Mouse (Mus musculus) kidney, adult 2 months (tissue): ENCODE data around the gene Alas2. TPM values are rescaled to one million over a fixed set of nuclear protein-coding genes. Genes with fewer than 3 reads are reported as not detected.

ENCODE experiments used
- DNase-seq: peaks from one replicate; pipeline ENCODE4 v3.0.0; 2021
- H3K27ac ChIP-seq: fragments of 200-500 bp; 2 replicates; pipeline ENCODE4 v1.5.1; 2012; ENCODE audit warnings: low read depth, low read length, control low read depth, inconsistent platforms; ENCODE audit not compliant: insufficient read depth
- H3K27me3 ChIP-seq: fragments of 200-500 bp; replicated peaks from 2 replicates; pipeline ENCODE4 v1.6.1; 2012; ENCODE audit warnings: mild to moderate bottlenecking, moderate library complexity, low read length, inconsistent platforms; ENCODE audit not compliant: control insufficient read depth, insufficient read depth
- H3K36me3 ChIP-seq: fragments of 200-500 bp; 2 replicates; pipeline ENCODE4 v1.6.1; 2012; ENCODE audit warnings: mild to moderate bottlenecking, moderate library complexity, low read length, inconsistent platforms; ENCODE audit not compliant: control insufficient read depth, insufficient read depth
- H3K4me1 ChIP-seq: fragments of 200-500 bp; 2 replicates; pipeline ENCODE4 v1.6.1; 2011; ENCODE audit warnings: low read length; ENCODE audit not compliant: control insufficient read depth, insufficient read depth
- H3K4me3 ChIP-seq: fragments of 200-500 bp; 2 replicates; pipeline ENCODE4 v1.5.1; 2011; ENCODE audit warnings: mild to moderate bottlenecking, low read depth, low read length, control low read depth; ENCODE audit not compliant: insufficient read depth
- CTCF ChIP-seq: fragments of 200-500 bp; conservative IDR thresholded peaks from 2 replicates; pipeline ENCODE4 v1.5.1; 2011; ENCODE audit warnings: low read depth, mild to moderate bottlenecking, control low read depth, low read length, moderate library complexity, mixed read lengths; ENCODE audit not compliant: insufficient read depth, insufficient read length
- POLR2A ChIP-seq: fragments of 200-500 bp; IDR thresholded peaks from one replicate; pipeline ENCODE4 v1.6.1; 2011; ENCODE audit warnings: low read depth, low read length, control low read depth
- WGBS: fragments of 180-500 bp; shearing (Covaris S2); methylation state at CpG from one replicate; pipeline ENCODE4 v1.1.7; 2018; 5-methylcytosine and 5-hydroxymethylcytosine counted together
- polyA plus RNA-seq: library from polyadenylated mRNA; depleted of rRNA; stranded (reverse); fragments of >200 nt; gene quantifications from 2 replicates; pipeline ENCODE4 v1.2.3, GENCODE M21; 2012

Alas2 gene
- polyA plus RNA-seq, 1 experiment = 24.9 TPM

DNA sequence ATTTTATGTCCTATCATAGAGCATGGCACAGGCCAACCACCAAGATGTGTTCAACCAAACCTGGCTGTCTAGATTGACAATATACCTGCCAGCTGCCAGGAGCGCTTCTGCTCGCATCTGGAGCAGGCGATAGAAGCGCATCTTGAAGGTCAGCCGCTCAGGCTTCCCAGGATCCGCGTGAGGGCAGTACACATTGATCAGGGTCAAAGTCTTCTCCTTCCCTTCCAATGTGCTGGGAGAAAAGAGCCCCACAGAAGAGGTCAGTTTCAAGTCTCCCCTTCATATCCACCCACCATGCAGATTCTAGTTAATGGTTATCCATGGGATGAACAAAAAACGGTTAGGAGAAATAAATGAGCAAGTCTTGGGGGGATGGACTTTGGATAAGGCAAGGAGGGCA, 37.9 kb downstream of the Alas2 start:
- WGBS = 65% methylated on average over 8 of the region's 8 CpGs
- Histone ChIP-seq H3K27ac (peak overlapping the region; percentile 55), H3K4me3 (no peak overlapping the region), H3K36me3 (no peaks in the 10 kb centered on the region), H3K4me1 (peaks cover 5% of the 10 kb centered on the region; the same call in 1 of the 2 replicates), H3K27me3 (no peaks in the 10 kb centered on the region)
- TF ChIP-seq CTCF (no peak), POLR2A (no peak)
- DNase-seq = peak; percentile 81

DNA sequence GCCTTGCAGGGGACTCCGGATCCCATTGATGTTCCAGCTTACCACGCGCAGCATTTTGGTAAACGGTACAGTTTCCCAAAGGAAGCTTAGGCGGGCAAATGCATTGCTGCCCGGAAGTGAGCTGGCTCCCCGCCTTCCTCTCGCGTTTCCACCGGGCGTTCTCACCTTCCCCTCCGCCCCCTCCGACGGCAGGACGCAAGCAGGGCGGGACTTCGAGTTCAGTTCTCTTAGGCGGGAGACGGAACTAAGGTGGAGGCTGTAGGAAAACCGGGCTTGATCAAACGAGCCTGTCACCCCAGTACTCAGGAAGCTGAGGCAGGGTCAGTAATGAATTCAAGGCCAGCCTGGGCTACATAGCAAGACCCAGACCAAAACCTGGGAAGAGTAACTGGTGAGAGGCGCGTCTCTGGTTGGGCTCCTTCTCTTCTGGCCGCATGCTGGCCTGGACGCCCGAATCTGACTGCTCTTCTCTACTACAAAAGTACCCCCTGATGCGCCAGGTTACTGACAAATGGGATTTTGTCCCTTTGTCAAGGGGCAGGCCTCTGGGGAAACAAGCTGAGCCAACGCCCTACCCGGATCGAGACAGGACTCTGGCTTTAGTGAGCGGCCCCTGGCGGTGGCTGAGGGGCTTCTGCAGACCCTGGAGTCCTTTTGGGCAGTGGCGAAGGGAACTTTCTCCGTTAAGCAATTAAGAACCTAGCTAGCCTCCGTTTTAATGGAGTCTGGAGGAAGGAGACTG, 41.0 kb downstream of the Alas2 start, which contains the start of gene Pfkfb1:
Pfkfb1 (plus strand) TSS at position 207 of the 742 bp plus-strand sequence.
- Histone ChIP-seq H3K4me1 (peaks cover 3% of the 10 kb centered on the region; the same call in 1 of the 2 replicates), H3K4me3 (peak within 1 kb of the TSS; percentile 76), H3K27ac (peak within 1 kb of the TSS; percentile 61), H3K36me3 (no peaks in the 10 kb centered on the region), H3K27me3 (no peaks in the 10 kb centered on the region)
- no peak for TF ChIP-seq POLR2A
- 0 out of 2 replicates have a peak, but pooled peaks have one; percentile 26 for TF ChIP-seq CTCF
- under 1% methylated on average over 35 of the region's 35 CpGs for WGBS
- DNase-seq = peak; percentile 89

DNA sequence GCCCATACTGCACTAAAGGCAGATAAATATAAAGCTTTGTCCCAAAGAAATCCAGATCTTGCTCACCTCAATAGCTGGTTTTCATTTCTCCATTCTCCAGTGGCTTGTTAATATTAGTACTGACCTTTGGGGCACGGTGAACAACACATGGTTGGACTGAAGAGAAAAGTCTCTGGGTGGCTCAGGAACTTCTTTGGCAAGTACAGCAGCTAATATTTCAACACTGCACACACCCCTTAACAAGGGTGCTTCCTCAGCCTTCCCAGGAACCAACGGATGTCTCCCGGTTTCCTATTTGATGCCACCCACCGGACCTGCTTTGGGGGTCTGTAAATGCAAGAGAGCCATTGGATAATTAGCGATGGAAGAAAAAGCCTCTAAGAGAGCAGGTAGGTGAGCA, 42.5 kb downstream of the Alas2 start, which contains the start of gene Apex2:
Apex2 (minus strand) TSS at position 173 of the 400 bp plus-strand sequence.
- Histone ChIP-seq H3K27ac (no peak within 1 kb of the TSS), H3K4me3 (no peak within 1 kb of the TSS), H3K36me3 (no peaks in the 10 kb centered on the region), H3K27me3 (no peaks in the 10 kb centered on the region), H3K4me1 (no peaks in the 10 kb centered on the region; the same call in 1 of the 2 replicates)
- no peak for DNase-seq
- no peak for TF ChIP-seq POLR2A
- TF ChIP-seq CTCF = no peak
- WGBS = 64% methylated on average over 5 of the region's 5 CpGs

DNA sequence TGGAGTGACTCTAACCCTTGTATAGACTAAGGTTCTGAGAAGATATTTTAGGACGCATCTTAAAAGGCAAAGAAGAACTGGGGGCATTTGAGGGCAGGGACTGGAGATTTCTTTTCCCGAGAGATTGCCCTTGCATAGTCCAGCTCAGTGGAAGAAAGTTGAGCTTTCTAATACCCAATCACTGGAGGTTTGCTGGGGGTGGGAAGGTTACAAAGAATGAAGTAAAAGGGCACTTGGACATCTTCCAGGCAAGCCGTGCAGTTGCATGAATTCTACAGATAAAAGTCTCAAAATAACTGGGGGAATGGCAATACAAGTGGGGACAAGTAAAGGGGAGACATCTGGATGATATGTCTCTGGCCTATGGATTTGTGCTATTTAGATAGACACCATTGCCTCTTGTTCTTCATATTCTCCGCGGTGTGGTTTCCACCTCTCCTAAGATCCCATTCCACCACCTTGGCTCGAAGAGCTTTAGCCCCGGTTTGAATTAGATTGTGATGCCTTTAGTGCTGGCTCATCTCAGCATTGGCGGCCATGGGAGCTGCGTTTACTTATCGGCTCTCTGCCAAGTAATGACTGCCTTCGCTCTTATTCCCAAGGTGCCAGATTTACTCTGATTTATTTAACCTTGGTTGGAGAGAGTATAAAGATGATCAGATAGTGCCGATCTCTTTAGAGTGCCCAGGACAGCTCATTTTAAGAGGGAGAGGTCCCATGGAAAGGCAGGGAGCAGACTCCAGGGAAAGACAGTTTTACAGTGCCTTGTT, 46.3 kb downstream of the Alas2 start:
- Histone ChIP-seq H3K4me1 (no peaks in the 10 kb centered on the region), H3K27me3 (no peaks in the 10 kb centered on the region), H3K27ac (no peak overlapping the region), H3K36me3 (no peaks in the 10 kb centered on the region), H3K4me3 (no peak overlapping the region)
- WGBS = 75% methylated on average over 12 of the region's 12 CpGs
- peak; percentile 7 for DNase-seq
- TF ChIP-seq CTCF (no peak), POLR2A (no peak)

DNA sequence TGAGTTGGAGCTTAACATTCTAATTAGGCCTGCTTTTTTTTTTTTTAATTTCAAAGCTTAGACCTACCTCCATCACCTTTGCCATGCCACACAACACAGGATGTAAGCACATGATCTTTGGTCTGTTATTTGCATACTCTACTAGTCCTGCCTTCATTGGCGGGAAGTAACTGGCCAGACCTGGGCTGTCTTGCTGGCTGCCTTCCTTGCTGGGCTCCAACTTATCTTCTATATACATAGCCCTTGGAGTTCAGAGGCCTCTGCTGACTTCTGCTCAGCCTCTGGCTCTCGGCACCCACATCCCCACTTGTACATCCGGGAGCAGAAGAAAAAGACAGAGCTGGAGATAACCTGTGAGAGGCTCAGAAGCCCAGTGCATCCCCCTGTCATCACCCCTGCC, 47.0 kb downstream of the Alas2 start:
- H3K4me3 ChIP-seq = no peak overlapping the region

DNA sequence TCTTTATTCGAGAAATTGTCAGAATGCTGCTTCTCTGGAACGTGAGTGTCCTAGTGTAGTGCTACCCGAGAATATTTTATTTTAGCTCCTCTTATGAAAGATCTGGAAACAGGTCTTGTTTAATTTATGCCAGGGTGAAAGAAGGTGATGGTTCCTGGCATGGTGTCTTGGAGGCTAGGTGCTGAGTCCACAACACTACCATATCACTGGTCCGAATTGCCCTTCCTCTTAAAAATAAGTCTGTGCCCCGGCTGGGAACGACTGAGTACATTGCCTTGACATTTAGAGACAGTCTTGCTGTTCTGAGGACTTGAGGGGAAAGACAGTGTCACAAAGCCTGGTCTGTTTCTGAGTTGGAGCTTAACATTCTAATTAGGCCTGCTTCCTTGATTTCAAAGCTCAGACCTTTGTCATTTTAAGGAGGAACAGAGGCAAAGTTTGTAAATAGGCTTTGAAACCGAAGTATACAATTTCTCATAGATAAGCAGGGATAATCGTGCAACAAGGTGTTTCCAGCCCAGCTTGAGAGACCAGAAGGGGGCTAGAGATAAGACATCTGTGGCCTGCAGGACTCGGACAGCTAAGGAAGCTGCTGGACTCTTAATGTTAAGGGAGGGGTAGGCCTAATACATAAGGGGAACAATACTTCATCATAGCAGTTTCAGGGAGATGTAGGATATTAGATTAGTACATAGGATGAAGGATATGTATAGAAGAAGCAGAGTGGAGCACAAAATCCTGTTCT, 48.0 kb downstream of the Alas2 start:
- TF ChIP-seq CTCF (no peak), POLR2A (no peak)
- Histone ChIP-seq H3K27me3 (no peaks in the 10 kb centered on the region), H3K4me1 (no peaks in the 10 kb centered on the region), H3K27ac (no peak overlapping the region), H3K4me3 (no peak overlapping the region), H3K36me3 (no peaks in the 10 kb centered on the region)
- 89% methylated on average over 9 of the region's 9 CpGs for whole genome bisulfite sequencing
- no peak for DNase-seq

More for the DNA sequence above, 47.0 kb downstream of the Alas2 start:
- no peaks in the 10 kb centered on the region for H3K27me3 ChIP-seq
- TF ChIP-seq CTCF (no peak), POLR2A (no peak)
- no peaks in the 10 kb centered on the region for H3K4me1 ChIP-seq
- DNase-seq = no peak
- no peaks in the 10 kb centered on the region for H3K36me3 ChIP-seq
- 83% methylated on average over 3 of the region's 3 CpGs for WGBS
- H3K27ac ChIP-seq = no peak overlapping the region
